Mouse (Mus musculus): Measurements from ENCODE around the gene Spc25. TPM values are rescaled to one million over a fixed set of nuclear protein-coding genes. Genes with fewer than 3 reads are reported as not detected.

Spc25 gene
- total RNA-seq, 2 experiments from 2014 or later: 0.86 to 1.4 TPM

DNA sequence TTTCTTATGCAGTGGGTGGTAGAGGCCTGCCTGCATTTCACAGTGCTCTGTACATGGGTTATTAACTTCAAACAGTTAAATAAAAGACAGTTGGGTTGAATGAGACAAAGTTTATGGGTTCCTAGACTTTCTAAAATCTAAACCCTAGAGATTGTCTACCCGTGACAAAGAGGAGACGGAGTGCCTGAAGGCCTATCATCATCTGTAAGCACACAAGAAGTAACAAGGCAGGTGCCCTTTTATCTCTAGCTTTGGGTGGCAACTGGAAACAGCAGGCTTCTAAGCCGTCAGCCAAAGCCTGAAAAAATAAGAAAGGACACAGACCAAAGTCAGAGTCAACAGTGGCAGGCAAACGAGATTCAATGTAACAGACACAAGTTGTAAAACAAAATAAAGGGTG is 16.8 kb downstream of the Spc25 start:
- DNase-seq (ENCODE audit: low spot score in 2 of 2): no peak
- intact Hi-C loops (cut with DNase I): no loop called here

GRCm38 (mm10) chr2:69188732-69189131 is 17.3 kb downstream of the Spc25 start:
- DNase-seq (ENCODE audit: low spot score in 2 of 2): peak; percentile 15 to 25
- intact Hi-C loops (cut with DNase I): no loop called here

DNA sequence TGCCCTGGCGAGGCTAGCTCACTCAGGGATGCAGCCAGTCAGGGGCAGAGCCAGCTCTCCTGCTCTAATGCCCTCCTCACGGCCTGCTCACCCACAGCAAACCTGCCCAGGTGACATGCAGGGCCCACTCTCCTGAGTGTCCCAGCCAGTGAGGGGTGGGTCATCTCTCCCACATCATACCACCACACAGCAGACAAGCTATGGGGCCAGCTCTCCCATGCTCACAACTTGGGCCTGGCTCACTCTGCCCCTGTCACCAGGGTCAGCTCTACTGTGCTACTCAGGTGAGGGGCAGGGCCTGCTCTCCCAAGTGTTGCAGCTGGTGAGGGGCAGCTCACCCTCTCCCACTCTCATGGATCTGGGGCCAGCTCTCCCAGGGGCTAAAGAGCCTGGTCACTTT is 18.0 kb downstream of the Spc25 start:
- no peak for DNase-seq (ENCODE audit: low spot score in 2 of 2)
- intact Hi-C loops (cut with DNase I): no loop called here

DNA sequence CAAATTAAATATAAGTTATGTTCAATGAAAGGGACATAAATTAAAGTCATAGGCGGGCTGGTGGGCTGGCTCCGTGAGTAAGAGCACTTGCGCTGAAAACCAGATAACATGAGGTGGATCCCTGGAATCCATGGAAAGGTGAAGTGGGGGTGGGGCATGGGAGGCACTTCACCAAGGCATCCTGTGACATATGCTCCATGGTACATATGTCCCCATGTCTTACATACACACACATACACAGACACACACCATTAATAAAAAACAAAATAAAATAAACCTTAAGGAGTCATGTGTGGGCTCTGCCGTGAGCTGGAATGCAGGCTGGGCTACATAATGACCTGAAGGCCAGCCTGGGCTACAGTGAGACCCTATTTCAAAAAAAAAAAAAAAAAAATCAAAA is 26.3 kb downstream of the Spc25 start:
- intact Hi-C loops (cut with DNase I): no loop called here
- no peak for DNase-seq (ENCODE audit: low spot score in 2 of 2)

DNA sequence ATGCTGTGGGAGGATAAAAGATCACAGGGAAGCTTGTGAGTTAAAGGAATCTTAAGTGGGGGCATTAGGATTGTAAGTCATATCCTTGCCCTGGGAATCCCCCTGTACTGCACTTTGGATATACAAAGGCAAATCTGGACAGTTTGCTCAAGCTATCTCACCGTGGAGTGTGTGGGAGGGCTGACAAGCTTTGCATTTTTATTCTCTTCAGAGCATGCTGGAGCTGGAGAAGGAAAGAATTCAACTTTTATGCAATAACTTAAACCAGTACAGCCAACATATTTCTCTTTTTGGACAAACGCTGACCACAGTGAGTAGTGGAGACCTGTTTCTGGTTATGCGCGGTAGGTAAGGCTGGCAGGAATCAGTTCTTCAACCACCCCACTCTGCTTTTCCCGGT is 30.7 kb downstream of the Spc25 start:
- peak; percentile 17 to 25 for DNase-seq (ENCODE audit: low spot score in 2 of 2)

DNA sequence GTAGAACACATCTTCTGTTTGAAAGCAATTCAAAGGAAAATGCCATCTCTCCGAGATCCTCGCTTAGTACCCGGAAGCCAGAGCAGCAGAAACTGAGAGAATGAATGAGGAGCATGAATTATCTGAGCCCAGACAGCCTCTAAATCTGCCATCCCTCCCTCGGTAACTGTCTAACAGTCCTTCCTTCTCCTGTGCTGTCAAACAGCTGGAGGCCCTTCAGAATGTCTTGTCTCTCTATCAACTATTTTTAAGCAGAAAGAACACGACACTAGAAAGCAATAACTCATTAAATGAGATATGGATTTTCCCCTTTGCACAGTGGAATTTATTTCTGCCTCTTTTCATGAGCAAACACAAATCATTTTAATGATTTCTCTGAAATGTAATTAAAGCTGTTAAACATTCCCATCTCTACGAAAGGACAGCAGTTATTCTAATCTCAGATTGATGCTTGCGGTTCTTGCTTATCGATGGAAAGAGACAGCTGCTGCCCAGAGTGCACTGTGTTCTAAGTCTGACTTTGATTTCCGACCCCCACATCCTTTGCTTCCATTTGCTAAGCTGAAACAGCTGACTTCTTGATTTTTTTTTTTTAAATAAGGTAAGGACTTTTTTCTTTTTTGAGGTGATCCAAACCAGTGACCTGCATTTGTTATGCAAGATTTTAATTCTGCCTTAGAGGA is 35.5 kb downstream of the Spc25 start:
- intact Hi-C loops (cut with DNase I): no loop called here
- DNase-seq (ENCODE audit: low spot score in 2 of 2): no peak

More for the DNA sequence above, 30.7 kb downstream of the Spc25 start:
- intact Hi-C loops (cut with DNase I): no loop called here

- no peak for DNase-seq (ENCODE audit: low spot score in 2 of 2)
- intact Hi-C loops (cut with DNase I): no loop called here
These were observed 47.1 kb downstream of the Spc25 start for GRCm38 (mm10) chr2:69158907-69159306.

DNA sequence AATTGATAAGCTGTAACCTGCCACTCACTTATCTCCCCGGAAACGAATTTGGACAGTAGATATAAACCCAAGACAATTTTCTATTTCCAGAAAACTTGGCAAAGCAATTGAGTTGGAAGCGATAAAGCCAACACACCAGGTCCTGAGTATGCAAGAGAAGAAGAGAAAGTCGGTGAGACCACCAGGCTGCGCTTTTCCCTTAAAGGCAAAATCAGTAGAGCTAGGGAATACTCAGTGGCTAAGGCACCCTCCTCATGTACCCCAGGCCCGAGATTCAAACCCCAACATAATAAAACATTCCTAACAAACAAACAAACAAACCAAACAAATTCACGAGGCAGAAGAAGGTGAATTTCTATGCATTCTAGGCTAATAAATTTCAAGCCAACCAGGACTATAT is 49.7 kb downstream of the Spc25 start:
- DNase-seq (ENCODE audit: low spot score in 2 of 2): no peak
- intact Hi-C loops (cut with DNase I): no loop called here

DNA sequence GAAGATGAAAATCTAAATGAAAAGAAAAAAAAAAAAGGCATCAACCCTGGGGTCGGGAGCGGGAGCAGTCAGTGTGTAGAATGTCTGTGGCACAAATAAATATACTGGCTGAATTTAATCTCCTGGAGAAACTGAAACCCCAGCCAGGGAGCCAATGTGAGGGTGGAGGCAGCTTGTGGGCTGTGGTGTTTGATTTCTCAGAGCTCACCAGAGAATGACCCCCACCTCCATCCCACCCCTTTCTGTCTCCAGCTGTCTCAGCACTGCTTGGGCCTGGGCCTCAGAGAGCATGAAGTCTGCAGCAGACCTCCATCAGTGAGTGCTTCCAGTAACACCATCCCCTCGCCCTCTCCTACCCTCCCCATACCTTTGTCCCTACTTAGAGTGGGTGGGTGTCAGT is 50.1 kb downstream of the Spc25 start:
- no peak for DNase-seq (ENCODE audit: low spot score in 2 of 2)
- intact Hi-C loops (cut with DNase I): no loop called here

DNA sequence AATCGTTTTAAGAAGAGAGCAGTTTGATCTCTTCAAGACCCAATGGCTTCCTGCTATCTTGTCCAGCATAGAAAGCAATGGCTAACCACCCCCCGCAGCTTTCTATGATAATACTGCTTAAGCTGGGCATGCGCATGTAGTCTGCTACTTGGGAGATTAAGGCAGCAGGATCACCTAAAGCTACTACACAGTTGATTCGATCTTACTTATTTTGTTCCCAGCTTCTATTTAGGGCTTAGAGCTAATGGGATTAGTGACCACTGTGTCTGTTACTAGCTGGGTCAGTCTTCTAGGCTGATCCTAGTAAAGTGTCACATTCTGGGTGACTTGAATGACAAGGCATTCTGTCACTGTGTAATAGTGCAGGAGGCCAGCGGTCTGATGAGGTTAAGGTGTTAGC is 55.2 kb downstream of the Spc25 start:
- no peak for DNase-seq (ENCODE audit: low spot score in 2 of 2)
- intact Hi-C loops (cut with DNase I): no loop called here

DNA sequence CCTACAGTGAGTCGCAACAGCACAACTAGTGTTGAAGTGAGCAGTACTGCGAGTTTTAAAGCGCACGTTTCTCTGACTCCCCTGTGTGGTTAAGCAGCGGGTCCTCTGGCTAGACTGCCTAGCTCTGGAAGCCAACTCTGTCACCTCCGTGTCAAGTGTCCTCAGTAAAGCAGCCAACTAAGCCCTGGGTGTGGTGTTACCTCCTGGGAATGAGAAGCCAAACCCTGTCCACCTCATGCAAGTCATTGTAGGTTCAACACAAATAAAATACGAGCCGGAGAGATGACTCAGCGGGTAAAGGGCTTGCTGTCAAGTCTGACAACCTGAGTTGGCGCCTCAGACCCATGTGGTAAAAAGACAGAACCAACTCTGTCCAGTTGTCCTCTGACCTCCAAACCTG is 56.8 kb downstream of the Spc25 start:
- DNase-seq (ENCODE audit: low spot score in 2 of 2): no peak
- intact Hi-C loops (cut with DNase I): no loop called here

GRCm38 (mm10) chr2:69148691-69149090 is 57.3 kb downstream of the Spc25 start:
- intact Hi-C loops (cut with DNase I): no loop called here
- no peak for DNase-seq (ENCODE audit: low spot score in 2 of 2)

Other genes starting within 250 kb of the Spc25 start
- gene Nostrin, start 70.4 kb downstream of the Spc25 start, total RNA-seq (2021): 1 to 10 TPM; 5.4 to 5.8 TPM
- not detected for gene G6pc2, start 4.9 kb upstream of the Spc25 start, total RNA-seq (2021)
- gene Abcb11, start 136.4 kb upstream of the Spc25 start, total RNA-seq (2021): not detected
- under 1 TPM in 1 of 2 experiments, not detected in 1; 0.09 TPM for gene Dhrs9, start 174.3 kb upstream of the Spc25 start, total RNA-seq (2021)